Mouse (Mus musculus) E14TG2a.4 (cell line): ENCODE results near the gene Creb5.
A peak's percentile ranks its signal among the peaks of the same experiment; 100 is the strongest.

Experiments
- H3K27me3 ChIP-seq: 2 replicates; pipeline ENCODE4 v1.6.1; 2014; ENCODE audit warnings: low read length, control low read depth; ENCODE audit not compliant: insufficient read depth
- H3K36me3 ChIP-seq: 2 replicates; pipeline ENCODE4 v1.6.1; 2014; ENCODE audit warnings: low read length, control low read depth; ENCODE audit not compliant: insufficient read depth
- H3K4me1 ChIP-seq: replicated peaks from 2 replicates; pipeline ENCODE4 v1.6.1; 2014; ENCODE audit warnings: low read depth, low read length, control low read depth
- H3K4me3 ChIP-seq: replicated peaks from 2 replicates; pipeline ENCODE4 v1.5.1; 2014; ENCODE audit warnings: mild to moderate bottlenecking, low read length
- H3K9me3 ChIP-seq: 2 replicates; pipeline ENCODE4 v1.6.1; 2014; ENCODE audit warnings: low read length, control low read depth
- CTCF ChIP-seq: conservative IDR thresholded peaks from 2 replicates; pipeline ENCODE4 v1.5.1; 2014; ENCODE audit warnings: low read length
- NANOG ChIP-seq: IDR thresholded peaks from 2 replicates; pipeline ENCODE4 v1.6.1; 2014; ENCODE audit warnings: borderline replicate concordance, low read length, mixed read lengths
- POU5F1 ChIP-seq: IDR thresholded peaks from 2 replicates; pipeline ENCODE4 v1.6.1; 2014; ENCODE audit warnings: low read length, borderline replicate concordance

Creb5 gene

GRCm38 (mm10) chr6:53514862-53515261 lies 227.8 kb downstream of the Creb5 start:
- H3K27me3 ChIP-seq, result peaks cover 62% of the 10 kb centered on the region
- H3K4me1 ChIP-seq, result peaks cover 9% of the 10 kb centered on the region
- no peak overlapping the region for H3K4me3 ChIP-seq
- TF ChIP-seq POU5F1 (no peak), CTCF (peak; percentile 20; the same call in 1 of the 2 replicates), NANOG (no peak)
- H3K9me3 ChIP-seq, result peaks cover 4% of the 10 kb centered on the region
- H3K36me3 ChIP-seq, result no peaks in the 10 kb centered on the region

- Histone ChIP-seq H3K9me3 (peaks cover 8% of the 10 kb centered on the region), H3K36me3 (no peaks in the 10 kb centered on the region), H3K4me1 (peaks cover 9% of the 10 kb centered on the region), H3K4me3 (no peak overlapping the region), H3K27me3 (peaks cover 68% of the 10 kb centered on the region)
- TF ChIP-seq POU5F1 (no peak), NANOG (no peak), CTCF (no peak)
These were observed 228.5 kb downstream of the Creb5 start for GRCm38 (mm10) chr6:53515611-53516010.

DNA sequence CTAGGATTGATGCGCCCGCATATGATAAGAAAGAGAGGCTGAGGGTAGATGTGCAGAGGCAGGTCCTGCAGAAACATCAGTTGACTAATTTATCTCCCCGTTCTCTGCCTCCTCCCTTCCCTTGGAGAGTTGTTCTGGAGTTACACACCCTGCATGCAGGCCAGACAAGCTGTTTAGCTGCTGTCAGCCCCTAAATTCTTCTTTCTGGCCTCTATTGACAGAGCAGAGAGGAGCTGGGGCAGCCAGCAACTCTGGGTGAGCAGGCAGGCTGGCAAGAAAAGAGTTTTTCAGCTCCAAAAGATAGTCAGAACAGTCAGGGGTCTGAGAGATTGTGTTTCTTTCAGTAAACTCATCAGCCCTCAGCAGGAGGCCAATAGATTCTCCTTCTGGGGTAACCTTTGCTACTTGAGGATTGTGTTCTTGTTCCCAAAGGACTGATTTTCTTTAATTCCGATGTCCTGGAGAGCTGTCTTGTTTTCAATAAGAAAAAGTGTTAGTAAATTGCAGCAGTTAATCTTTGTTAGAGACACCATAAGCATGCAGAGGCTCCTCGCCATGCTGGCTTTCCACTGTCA lies 230.4 kb downstream of the Creb5 start:
- no peak overlapping the region for H3K4me3 ChIP-seq
- no peak for TF ChIP-seq CTCF
- TF ChIP-seq POU5F1, result no peak
- peak; percentile 94 for TF ChIP-seq NANOG

DNA sequence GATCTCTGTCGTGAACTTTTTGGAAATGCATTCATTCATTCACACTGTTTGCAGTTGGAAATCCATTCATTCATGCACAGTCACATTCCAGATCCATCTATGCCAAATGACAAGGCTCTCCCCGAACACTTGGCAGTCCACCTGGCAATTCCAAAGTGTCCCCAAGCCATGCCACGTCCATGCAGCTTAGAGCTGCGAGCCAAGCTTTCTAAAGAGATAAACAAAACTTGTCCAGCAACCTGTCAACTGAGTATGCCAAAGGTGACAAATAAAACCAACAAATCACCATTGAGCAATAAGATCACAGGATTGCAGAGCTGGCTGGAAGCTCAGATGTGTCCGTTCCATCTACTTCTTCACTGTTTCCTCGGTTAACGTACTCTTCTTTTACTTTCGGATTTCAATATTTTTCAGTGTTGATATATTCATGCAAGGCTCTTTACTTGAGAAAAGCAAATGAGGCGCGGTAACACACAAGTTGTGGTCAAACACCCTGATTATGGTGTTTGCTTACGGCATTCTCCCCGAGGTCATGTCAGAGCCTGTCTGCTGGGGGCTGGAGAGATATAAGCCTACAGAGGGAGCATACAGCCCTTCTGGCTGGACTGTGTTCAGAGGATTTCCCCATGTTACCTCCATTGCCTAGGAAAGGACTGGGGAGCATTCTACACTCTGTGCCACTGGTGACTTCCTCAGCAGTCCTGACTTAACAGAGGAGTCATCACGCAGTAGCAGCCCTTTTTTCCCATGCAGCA lies 236.8 kb downstream of the Creb5 start:
- no peak for TF ChIP-seq POU5F1
- no peak for TF ChIP-seq CTCF
- TF ChIP-seq NANOG, result no peak
- Histone ChIP-seq H3K27me3 (peaks cover 21% of the 10 kb centered on the region), H3K9me3 (peaks cover 10% of the 10 kb centered on the region), H3K4me1 (no peaks in the 10 kb centered on the region), H3K4me3 (no peak overlapping the region), H3K36me3 (no peaks in the 10 kb centered on the region)

More for the DNA sequence above, 230.4 kb downstream of the Creb5 start:
- peaks cover 8% of the 10 kb centered on the region for H3K9me3 ChIP-seq
- no peaks in the 10 kb centered on the region for H3K36me3 ChIP-seq
- H3K27me3 ChIP-seq, result peaks cover 66% of the 10 kb centered on the region
- peaks cover 9% of the 10 kb centered on the region for H3K4me1 ChIP-seq

DNA sequence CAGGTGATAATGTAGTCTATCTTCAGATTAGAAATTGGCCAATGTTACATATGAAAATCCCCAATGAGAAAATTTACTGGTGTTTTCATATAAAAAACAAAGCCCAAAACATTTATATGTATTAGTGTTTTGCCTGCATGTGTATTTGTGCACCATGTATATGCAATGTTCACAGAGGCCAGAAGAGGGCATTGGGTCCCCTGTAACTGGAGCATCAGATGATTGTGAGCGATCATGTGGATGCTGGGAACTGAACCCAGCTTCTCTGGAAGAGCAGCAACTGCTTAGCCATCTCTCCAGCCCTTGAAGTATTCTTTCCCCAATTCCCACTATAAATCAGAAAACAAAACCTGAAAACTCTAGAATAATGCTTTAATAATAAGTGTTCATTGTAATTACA lies 239.4 kb downstream of the Creb5 start:
- H3K4me3 ChIP-seq, result no peak overlapping the region
- H3K4me1 ChIP-seq, result no peaks in the 10 kb centered on the region
- 0 out of 2 replicates have a peak, but pooled peaks cover 4% of the 10 kb centered on the region for H3K9me3 ChIP-seq
- H3K27me3 ChIP-seq, result peaks cover 5% of the 10 kb centered on the region
- TF ChIP-seq NANOG, result no peak
- peak; percentile 30 for TF ChIP-seq CTCF
- TF ChIP-seq POU5F1, result no peak
- H3K36me3 ChIP-seq, result no peaks in the 10 kb centered on the region

- Histone ChIP-seq H3K36me3 (no peaks in the 10 kb centered on the region), H3K4me3 (no peak overlapping the region), H3K9me3 (0 out of 2 replicates have a peak, but pooled peaks cover 4% of the 10 kb centered on the region), H3K27me3 (no peaks in the 10 kb centered on the region), H3K4me1 (no peaks in the 10 kb centered on the region)
- TF ChIP-seq CTCF (no peak), POU5F1 (no peak), NANOG (no peak)
These were observed 243.7 kb downstream of the Creb5 start for GRCm38 (mm10) chr6:53530742-53531141.

GRCm38 (mm10) chr6:53531461-53531860 lies 244.4 kb downstream of the Creb5 start:
- Histone ChIP-seq H3K27me3 (no peaks in the 10 kb centered on the region), H3K4me1 (no peaks in the 10 kb centered on the region), H3K9me3 (0 out of 2 replicates have a peak, but pooled peaks cover 4% of the 10 kb centered on the region), H3K36me3 (no peaks in the 10 kb centered on the region), H3K4me3 (no peak overlapping the region)
- TF ChIP-seq POU5F1, result no peak
- TF ChIP-seq CTCF, result no peak
- no peak for TF ChIP-seq NANOG

GRCm38 (mm10) chr6:53537530-53537929 lies 250.5 kb downstream of the Creb5 start:
- Histone ChIP-seq H3K4me3 (no peak overlapping the region), H3K9me3 (no peaks in the 10 kb centered on the region)
- TF ChIP-seq POU5F1 (no peak), NANOG (no peak), CTCF (no peak)

GRCm38 (mm10) chr6:53541798-53542197 lies 254.7 kb downstream of the Creb5 start:
- H3K4me3 ChIP-seq, result no peak overlapping the region
- H3K4me1 ChIP-seq, result peaks cover 16% of the 10 kb centered on the region
- H3K36me3 ChIP-seq, result no peaks in the 10 kb centered on the region
- no peaks in the 10 kb centered on the region for H3K9me3 ChIP-seq
- H3K27me3 ChIP-seq, result no peaks in the 10 kb centered on the region
- TF ChIP-seq CTCF (no peak), NANOG (no peak), POU5F1 (no peak)

More at GRCm38 (mm10) chr6:53537530-53537929, 250.5 kb downstream of the Creb5 start:
- Histone ChIP-seq H3K27me3 (no peaks in the 10 kb centered on the region), H3K4me1 (no peaks in the 10 kb centered on the region), H3K36me3 (no peaks in the 10 kb centered on the region)
